Mouse (Mus musculus) skeletal muscle tissue, adult 2 months (tissue): ENCODE measurements at regions not wholly inside any gene's neighbourhood (a gene's known extent, or its start where the extent isn't known, plus 50 kb on each side); places are given as distances from the start of the nearest gene placed in this dataset.

Experiments used
- DNase-seq: peaks from one replicate; pipeline ENCODE4 v3.0.0-alpha.2; 2012; ENCODE audit warnings: low read depth, low spot score

DNA sequence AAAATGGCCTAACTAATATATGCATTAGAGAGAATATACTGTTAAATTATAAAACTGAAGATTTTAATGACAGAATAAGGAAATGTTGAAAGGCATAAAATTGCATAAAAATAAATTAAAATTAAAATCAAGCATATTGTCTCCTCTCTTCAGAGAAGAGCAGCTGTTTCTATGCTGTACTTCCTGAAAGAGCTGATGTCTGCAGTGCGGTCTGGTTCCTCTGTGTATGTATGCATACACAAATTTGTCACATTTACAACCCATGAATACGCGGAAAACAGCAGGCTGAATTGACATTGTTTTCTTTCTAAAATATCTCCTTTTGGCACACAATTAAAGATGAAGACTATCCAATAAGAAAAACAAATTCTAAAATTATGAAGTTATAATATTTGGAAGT is 278.5 kb downstream of the Olfr1505 start:
- DNase-seq: no peak

DNA sequence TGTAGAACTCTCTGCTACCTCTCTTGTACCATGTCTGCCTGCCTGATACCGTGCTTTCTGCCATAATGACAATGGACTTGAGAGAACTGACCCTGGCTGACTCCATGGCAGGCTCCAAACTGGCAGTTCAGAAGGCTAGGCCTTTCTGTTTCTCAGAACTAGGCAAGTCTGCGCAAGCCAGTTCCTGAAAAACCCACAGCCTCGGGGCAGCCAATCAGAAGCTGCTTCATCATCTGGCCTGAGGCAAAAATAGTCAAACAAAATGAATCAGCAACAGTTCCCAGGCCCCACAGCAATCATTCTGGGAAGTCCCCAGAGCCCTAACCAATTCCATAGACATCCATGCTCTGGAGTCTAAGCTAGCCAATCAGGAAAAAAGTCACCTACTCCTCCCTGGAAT is 284.5 kb downstream of the Olfr1505 start:
- no peak for DNase-seq

DNA sequence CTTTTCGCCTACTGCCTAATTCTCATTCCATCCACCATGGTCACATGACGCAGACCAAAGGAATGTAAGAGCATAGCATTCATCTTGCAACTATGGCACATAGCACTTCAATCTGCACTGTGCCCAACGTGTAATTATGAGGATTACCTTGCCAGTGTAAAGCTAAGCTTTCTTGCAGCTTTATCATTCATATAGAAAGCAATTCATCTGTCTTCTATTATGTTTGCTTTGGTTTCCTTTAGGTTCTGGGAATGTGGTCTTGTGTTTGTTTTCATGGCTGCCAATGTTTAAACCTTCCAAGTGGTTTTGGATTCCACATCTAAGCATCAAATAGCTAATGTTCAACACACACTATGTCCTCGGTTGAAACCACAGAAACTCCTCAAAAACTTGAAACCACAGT is 307.2 kb downstream of the Olfr1505 start:
- DNase-seq: no peak

DNA sequence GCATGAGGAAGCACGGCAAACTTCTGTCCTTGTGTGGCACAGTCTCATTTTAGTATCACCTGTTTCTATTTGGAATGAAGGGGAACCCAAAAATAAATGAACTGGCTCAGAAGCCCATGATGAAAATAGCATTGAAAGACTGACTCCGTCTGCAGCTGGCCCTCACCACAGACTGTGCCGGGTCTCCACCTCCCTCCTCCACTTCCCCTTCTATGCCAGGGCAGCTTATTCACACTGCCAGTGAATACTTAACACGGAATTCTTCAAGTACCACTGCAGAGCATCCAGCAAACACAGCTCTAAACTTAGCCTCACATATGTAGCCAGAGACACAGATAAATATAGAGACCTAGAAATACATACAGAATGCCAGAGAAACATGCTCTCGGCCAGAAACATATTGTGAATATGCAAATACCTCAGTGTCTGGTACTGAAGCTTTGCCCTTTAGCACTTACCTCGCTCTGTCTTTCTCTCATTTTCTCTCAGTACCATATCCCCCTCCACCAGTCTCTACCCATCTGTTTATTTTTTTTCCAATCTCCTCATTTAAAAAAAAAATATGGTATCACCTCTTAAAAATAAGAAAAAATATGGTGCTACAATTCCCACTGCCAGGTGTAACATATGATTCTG is 311.8 kb downstream of the Olfr1505 start:
- DNase-seq: peak; percentile 88

DNA sequence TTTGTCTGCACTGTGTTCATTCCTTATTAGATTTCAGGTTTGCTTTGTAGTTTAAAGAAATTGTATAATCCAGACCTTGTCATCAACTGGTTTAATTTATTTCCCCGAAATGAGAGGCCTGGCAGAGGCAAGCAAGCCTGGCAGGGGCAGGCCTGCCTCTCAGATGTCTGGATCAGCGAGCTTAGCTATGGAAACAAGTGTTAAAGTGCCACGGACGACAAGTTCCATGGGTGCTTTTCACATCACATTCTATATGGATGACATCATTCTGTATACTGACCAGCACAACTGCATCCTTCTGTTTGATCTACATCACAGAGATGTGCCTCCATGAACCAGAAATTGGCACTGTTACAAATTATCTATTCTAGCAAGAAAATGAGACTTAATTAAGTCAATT is 312.5 kb downstream of the Olfr1505 start:
- DNase-seq: peak; percentile 78

DNA sequence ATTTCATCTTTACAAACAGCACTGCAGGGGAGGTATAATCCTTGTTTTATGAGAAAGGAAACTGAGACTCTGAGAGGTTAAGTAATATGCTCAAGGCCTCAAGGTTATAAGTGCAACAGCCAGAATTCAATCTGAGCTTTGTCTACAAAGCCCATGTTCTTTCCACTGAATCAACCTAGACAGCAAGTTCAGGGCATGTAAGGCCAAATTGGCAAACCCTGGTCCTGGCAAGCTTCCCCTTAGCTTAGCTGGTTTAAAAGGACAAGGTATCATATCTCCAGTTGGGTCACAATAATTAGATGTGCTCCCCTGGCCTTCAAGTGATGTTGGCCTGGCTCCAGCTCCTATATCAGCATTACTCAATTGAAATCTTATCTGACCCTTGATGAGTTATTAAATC is 313.2 kb downstream of the Olfr1505 start:
- DNase-seq: peak; percentile 93

DNA sequence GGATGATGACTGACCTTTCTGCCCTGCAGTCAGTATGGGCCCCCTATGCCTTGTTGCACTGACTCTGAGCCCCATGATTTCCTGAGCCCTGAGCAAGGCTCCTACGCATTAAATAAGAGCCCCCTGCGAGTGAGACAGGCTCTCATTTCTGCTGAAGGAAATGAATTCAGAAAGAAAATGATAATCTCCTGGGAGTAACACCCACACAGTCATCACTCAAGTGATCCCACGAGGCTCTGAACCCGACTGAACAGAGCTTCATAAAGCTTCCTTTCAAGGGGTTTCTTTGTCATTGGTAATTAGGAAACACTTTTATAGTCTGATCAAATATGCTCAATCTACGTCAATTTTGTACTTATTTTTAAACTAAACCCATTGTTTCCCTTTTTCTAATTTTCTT is 330.2 kb downstream of the Olfr1505 start:
- no peak for DNase-seq

DNA sequence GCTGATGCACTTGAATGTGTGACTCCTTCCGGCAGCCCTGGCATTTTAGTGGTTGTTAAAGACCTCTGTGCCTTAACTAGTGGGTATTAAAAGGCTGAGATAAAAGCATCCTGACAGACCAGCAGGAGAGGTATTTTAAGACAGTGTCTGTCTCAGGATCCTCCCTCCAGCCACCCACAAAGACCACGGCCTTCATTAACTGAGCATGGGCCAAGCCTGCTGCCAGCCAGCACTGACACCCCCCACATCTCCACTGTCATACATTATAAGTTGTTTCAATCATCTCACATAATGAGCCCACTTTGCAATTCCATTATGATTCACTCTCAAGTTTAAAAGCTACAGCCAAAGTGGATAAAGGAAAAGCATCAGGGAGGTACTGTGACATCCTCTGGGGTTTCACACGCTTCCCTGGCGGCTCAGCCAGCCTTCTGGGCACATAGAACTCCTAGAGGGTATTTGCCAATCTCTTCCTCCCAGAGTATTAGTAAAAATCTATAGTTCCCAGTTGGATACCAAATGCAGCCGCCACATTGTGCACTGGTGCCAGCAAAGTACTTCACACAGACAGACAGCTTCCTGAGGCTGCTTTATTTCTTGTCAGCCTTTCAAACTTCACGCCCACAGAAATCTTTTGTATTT is 333.8 kb downstream of the Olfr1505 start:
- no peak for DNase-seq

DNA sequence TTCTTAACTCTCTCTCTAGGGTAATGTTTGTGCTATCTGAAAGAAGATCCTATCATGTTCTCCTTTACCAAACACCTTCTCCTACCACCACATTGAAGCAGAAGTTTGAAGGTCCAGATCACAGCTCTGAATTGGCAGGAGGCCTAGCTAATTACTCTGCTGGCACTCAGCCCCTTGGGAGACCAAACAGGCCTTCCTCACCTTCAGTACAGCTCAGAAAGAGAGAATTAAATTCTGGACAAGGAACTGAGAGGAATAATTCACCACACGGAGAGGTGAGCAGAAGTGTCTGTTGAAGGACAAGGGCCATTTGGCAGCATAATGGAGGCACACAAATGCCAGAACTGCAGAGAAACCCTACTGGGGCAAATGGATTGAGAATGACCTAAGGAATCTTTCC is 334.6 kb downstream of the Olfr1505 start:
- no peak for DNase-seq

DNA sequence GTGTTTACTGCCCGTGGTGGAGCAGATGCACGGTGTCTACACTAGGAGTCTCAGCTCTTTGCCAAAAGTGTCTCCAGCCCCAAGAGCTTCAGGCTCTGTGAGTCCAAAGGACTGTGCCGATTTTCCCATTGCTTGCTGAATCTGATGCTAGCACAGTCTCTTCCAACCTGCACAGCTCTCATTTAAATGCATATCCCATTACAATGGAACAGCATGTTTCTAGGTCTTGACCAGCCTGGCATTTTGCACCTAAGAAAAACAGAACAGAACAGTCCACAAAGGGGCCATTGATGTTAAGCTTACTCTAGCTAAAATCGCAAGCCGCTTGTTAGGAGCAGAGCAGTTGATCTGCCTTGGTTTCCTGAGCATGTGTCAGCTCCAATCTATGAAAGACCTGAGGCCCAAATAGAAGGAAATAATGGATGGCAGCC is 339.2 kb downstream of the Tle4 start:
- peak; percentile 44 for DNase-seq

DNA sequence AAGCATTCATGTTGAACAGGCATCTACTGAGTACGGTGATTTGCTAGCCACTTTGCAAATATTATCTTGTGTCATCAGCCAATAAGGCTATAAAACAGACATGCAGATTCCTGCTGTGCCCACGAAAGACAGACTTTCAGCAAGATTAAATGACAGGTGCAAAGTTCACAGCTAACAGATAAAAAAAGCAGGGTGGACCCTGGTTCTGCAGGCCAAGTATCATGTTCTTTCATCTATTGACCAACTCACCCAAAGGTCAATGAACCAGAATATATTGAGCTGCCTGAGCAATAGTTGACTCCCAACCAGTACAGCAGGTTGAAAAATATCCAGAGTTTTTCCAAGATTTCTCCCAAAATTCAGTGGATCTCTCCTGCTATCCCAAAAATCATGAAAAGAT is 338.6 kb downstream of the Tle4 start:
- DNase-seq: no peak

DNA sequence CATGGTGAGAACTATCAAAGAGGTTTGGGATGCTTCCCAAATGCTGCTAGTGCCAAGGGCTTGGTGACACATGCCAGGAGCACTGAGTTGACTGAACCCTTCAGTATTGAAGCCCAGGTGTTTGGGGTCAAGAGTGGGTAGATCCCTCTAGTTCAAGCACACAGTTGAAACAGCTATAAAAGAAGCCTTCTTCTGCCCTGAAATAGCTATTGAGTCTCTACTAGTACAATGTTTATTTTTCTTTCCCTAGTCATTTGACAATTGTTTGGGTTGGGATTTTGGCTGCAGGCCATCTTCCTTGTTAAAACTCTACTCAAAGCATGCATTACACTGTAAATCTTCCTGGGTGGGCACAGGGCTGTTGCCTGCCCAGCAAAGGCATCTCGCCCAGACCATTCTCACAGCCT is 308.5 kb downstream of the Tle4 start:
- no peak for DNase-seq

DNA sequence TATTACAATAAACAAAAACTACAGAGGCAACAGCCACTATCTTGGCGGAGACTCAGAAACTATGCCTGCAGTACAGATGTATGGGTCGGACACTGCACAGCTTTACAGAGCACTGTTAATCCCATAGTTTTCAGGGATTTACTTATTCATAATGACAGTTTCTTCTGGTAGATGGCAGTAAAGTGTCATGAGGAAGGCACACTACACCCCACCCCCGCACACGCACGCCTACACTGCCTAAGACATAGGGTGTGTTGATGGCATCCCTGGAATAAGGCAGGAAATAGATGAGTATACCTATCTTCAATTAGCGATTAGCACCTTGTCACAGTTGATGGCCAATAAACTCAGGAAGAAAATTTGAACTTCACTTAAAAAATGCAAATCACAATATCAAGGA is 306.9 kb downstream of the Tle4 start:
- no peak for DNase-seq

DNA sequence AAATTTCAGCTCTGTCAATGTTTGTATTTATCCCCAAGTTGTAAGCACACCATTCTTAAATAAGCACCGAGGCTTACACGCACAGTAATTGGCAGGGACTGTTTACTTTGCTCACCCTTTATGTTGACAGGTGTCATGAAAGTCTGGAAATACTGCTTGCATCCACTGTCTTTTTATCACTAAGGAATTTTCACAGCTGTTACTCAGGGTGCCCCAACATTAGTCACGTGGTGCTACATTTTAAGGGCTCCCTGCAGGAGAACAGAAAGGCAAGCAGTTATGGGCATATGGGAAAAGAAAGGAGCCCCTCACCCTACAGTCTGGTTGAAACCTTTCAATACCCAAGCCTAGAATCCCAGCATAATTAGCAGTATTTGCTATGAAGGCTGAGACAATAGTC is 304.7 kb downstream of the Tle4 start:
- no peak for DNase-seq

DNA sequence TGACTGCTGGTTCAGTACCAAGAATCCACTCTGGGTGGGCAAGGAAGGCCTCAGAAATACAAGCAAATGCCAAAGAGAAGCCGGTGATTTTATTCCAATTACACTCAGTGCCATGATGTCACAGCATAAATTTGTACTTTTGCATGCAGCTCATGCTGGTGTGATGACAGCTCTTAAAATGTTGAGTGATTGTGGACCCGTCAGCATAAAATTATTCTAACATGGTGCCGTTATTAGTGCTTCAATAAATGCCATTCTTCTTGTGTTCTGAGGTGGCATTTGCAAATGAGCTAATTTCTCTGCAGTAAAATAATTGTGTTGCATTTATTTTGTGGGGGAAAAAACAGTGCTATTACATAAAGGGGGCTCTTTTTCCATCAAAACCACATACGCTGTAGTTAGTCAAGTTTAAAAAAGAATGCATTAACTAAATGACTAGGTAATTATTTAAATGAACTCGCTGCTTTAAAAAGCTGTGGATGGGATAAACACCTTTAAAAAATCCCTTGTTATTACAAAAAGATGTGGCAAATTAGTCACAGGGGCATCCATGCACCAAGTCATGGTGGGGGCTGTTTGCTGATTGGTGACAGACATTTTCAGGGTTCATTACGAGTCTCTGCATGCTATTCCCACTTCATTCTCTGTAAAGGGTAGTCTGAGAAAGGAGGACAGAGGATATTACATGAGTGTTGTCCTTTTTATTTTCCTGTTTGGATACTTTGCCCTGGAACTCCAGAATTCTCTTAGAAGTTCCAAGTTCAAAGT is 296.5 kb downstream of the Tle4 start:
- DNase-seq: no peak

DNA sequence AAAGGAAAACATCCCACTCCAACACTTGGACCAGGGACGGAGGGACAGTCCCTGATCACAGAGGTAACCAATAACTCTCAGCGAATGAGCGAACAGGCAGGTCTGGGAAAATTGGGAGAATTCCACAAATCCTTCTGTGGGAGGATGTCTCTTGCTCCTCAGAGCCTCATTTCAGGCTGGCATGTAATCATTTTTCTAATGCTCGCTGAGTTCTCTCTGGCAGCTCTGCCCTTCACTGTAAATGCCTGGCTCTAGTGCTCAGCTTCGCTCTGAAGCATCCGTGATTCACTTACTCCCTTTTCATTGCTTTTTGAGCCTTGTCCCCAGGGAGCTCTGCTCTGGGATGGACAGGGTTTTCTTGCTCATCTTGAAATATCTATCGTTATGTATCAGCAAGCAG is 283.6 kb downstream of the Tle4 start:
- no peak for DNase-seq

DNA sequence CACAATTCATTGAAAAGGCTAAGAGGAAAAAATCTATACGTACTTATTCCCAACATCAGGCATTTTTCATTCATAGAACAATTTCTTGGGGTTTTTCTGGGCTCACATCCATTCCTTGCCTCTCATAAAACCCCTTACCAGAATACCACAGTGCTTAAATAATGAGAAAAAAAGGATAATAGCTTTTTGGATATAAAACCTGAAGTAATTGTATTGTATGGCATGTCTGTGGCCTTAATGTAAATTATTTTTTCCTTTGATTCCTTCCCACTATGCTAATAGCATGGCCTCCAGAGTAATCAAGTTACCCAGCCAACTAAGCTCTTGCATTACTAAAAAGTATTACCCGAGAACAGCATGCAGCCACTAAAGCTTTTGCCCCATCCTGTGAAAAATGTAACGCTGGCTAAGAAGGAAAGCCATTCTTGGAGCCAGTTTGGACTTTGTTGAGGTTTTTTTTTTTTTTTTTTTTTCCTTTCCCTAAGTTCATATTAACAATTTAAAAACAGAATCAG is 278.1 kb downstream of the Tle4 start:
- no peak for DNase-seq

DNA sequence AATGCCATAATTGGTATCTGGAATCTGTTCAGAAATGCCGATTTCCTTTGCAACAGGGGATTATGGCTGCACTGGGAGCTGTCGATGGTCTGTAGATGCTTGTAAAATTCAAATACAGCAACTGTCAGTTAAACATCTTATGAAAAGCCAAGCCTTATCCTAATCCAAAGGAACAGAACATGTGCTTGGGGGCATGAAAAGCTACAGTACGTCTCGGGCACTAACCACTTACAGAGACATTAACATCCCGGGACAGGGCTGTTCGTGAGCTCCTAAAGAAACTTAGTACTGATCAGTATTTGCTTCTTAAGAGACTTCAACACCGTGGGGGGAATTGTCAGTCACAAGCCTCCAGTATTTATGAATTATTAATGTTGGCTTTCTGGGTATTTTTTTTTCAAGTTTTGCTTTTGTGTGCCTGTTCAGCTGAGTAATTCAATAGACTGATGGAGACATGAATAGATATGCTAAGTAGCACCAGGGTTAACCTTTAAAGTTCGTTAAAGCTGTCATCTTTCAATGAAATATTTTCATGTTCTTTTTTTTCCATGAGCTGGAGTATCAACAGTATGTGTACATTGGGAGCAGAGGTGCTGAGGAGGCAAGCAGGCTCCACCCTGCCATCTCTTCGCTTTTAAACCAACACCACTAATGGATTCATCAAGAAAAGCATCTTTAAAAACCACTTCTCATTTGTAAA is 272.3 kb downstream of the Tle4 start:
- DNase-seq: no peak

DNA sequence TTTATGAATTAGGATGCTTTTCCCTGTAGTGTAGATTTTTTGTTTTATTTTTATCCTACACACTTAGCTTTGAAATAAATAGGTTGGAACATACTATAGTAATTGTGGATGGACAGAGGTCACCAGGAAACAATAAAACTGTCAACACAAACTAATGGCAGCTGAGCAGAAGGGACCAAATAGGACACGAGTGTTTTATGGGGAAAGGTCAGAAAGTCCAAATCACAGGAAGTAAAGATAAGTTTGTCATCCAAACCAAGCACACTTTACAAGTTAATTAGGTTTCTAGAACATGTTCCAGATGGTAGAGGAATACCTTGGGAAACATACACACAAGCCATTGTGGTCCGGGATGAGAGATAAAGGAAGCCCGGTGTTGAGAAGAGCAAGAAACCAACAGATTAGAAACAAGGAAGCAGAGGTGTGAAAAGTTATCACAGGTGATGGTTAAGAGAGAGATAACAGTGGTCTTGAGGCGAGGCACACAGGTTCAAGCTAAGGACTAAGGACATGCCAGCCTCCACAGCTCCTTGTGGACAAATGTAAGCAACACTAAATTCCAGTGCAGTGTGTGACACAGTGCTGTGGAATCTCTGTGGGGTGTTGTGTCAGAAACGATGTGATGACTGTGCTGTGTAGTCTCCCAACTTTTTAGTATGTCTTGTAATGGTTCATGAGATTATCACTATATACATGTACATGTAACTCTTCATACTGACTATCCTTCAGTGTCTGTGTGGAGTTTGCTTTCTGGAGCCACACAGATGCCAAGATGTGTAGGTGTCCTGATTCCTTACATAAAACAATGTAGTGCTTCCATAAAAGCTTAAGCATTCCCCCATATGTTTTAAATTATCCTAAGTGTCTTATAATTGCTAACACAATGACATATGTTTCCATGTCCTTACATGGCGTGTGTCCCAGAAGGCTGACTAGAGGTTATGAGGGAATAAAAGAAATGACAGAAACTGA is 264.5 kb downstream of the Tle4 start:
- no peak for DNase-seq

DNA sequence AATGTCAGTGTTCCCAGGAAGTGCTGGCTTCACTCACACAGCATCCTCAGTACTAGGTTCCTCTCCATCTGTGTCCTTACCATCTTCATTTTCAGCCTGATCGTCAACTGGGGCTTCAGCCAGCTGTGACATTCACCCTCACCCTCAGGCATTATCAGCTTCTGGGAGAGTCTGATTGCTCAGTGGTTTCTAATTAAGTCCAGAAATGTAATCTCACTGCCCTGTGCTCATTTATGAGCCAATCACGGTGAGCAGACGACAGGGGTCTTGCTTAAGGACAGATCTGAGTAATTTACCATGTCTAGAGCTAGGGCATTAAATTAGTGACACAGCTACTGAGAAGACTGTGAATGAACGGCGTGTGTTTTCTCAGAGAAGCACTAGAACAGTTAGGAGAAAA is 260.8 kb downstream of the Tle4 start:
- DNase-seq: no peak

DNA sequence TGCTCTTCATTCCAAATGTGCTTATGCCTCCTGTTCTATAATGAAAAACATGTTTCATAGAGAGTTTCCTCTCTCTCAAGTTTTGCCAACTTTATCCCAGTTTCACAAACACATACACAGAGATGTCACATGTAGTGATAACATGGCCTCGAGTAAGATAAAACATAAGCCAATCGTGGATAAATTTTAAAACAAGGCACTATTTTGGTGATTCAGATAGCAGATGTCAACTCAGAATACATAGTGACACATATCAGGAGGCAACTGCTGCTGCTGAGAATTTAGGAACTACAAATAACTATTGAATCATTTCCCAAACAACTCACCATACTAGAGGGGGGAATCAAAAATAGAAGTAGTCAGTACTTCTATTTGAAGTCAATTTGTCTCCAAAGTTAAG is 257.1 kb downstream of the Tle4 start:
- DNase-seq: no peak
